27 mouse cellular contexts compared by ENCODE assay signal in the genomic region with DNA sequence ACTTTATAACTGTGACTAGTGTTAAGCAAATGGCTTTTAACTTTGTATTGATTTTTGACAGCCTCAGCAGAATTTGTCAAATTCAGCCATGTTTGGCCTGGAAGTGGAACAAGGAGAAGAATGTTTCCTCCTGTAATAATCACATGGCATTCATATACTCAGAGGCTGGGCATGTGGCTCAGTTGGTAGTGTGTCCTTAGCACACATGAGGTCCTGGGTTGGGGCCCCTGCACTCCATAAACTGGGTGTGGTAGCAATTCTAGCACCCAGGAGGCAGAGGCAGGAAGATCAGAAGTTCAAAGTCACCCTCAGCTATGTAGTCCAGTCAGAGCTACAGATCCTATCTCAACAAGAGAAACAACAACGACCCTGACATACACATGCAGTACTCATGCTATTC. TPM values are rescaled to one million over a fixed set of nuclear protein-coding genes. Genes with fewer than 3 reads are reported as not detected.
"Had no signal": no experiment of that assay in that cellular context is flagged by ENCODE, and none has a peak within 500 bp of the region (broad histone marks: within the 10 kb centered on the region; RNA-seq: fewer than 3 reads in every experiment).

No protein-coding gene starts in this region.

- H3K4me2 ChIP-seq: lung, embryonic 14.5 days; midbrain, embryonic 12.5 days; neural tube, embryonic 13.5 days; neural tube, embryonic 15.5 days; stomach, embryonic 15.5 days had no signal

- H3K9ac ChIP-seq: lung, embryonic 14.5 days; midbrain, embryonic 12.5 days; neural tube, embryonic 13.5 days; neural tube, embryonic 15.5 days; stomach, embryonic 15.5 days had no signal

- H3K4me3 ChIP-seq: midbrain, embryonic 10.5 days; midbrain, embryonic 12.5 days; myocyte; neural tube, embryonic 13.5 days; neural tube, embryonic 15.5 days; stomach, embryonic 15.5 days had no signal

- H3K9me3 ChIP-seq: midbrain, embryonic 10.5 days; midbrain, embryonic 12.5 days; neural tube, embryonic 13.5 days; neural tube, embryonic 15.5 days; stomach, embryonic 15.5 days had no signal

- ATAC-seq: midbrain, embryonic 16.5 days had no signal

- H3K27ac ChIP-seq: midbrain, embryonic 10.5 days; midbrain, embryonic 12.5 days; neural tube, embryonic 13.5 days; neural tube, embryonic 15.5 days; stomach, embryonic 15.5 days; stomach, postnatal 0 days had no signal

- H3K27me3 ChIP-seq: midbrain, embryonic 12.5 days; neural tube, embryonic 13.5 days; neural tube, embryonic 15.5 days; stomach, embryonic 15.5 days had no signal

- H3K4me1 ChIP-seq: midbrain, embryonic 10.5 days; midbrain, embryonic 12.5 days; neural tube, embryonic 13.5 days; neural tube, embryonic 15.5 days; stomach, embryonic 15.5 days had no signal

- DNase-seq: lung, adult 18-20 months; lung, embryonic 14.5 days; lung, postnatal 10 days; lung, postnatal 4 days; midbrain, embryonic 14.5 days; retina, postnatal 1 day; right cerebral cortex, adult 18-20 months; right cerebral cortex, postnatal 25 days; right cerebral cortex, postnatal 4 days; thymus, adult 2 months; thymus, postnatal 25 days; thymus, postnatal 4 days had no signal

RNA-seq across cellular contexts. Expression of a gene that starts 57.8 kb away (rescaled TPM):
- total RNA-seq: megakaryocyte, adult 5-6 weeks; megakaryocyte-erythroid progenitor cell, adult 5-6 weeks had no signal
- polyA plus RNA-seq: lung, embryonic 14.5 days; lung, embryonic 16.5 days; midbrain, embryonic 12.5 days; midbrain, embryonic 14.5 days; midbrain, embryonic 16.5 days; neural tube, embryonic 11.5 days; neural tube, embryonic 13.5 days; neural tube, embryonic 15.5 days; small intestine, adult 2 months; spleen, adult 2 months; stomach, postnatal 0 days; urinary bladder, adult 2 months had no signal
